Mouse (Mus musculus) CH12.LX (cell line): ENCODE data around the gene Kdelr1. TPM values are rescaled to one million over a fixed set of nuclear protein-coding genes. Genes with fewer than 3 reads are reported as not detected.

ENCODE experiments used
- DNase-seq: peaks from one replicate; pipeline ENCODE4 v3.0.0-alpha.2; 2013; ENCODE audit errors: extremely low read depth
- H3K27ac ChIP-seq: 2 replicates; pipeline ENCODE4 v1.5.1; 2012; ENCODE audit warnings: low read depth, mild to moderate bottlenecking, control low read depth, moderate library complexity; ENCODE audit not compliant: insufficient read depth
- H3K27me3 ChIP-seq: replicated peaks from 2 replicates; pipeline ENCODE3; 2012; ENCODE audit warnings: inconsistent platforms
- H3K36me3 ChIP-seq, 2 experiments: replicated peaks in 1 of 2; 2 replicates each; pipeline versions ENCODE3 to v1.6.1; 2012; ENCODE audit warnings: inconsistent platforms in 1 of 2, low read length in 1 of 2, mild to moderate bottlenecking in 1 of 2, mixed read lengths in 1 of 2, moderate library complexity in 1 of 2; ENCODE audit not compliant: control insufficient read depth in 1 of 2, insufficient read depth in 1 of 2
- H3K4me1 ChIP-seq, 2 experiments: 2 replicates each; pipeline ENCODE4 v1.6.1; 2012; ENCODE audit warnings: inconsistent platforms in 1 of 2, moderate library complexity in 1 of 2; ENCODE audit not compliant: insufficient read depth in 2 of 2, control insufficient read depth in 1 of 2
- H3K4me2 ChIP-seq: 2 replicates; pipeline ENCODE4 v1.6.1; 2012; ENCODE audit warnings: low read depth, mild to moderate bottlenecking, control low read depth; ENCODE audit not compliant: poor library complexity, insufficient read depth, severe bottlenecking
- H3K4me3 ChIP-seq, 3 experiments: fragments of 150-350 bp in 1 of 3; sonication (generic) in 1 of 3; replicated peaks in 1 of 3; 2 replicates each; pipeline versions ENCODE3 to v1.5.1; 2011 to 2012; ENCODE audit warnings: low read depth in 2 of 3, low read length in 2 of 3, mild to moderate bottlenecking in 2 of 3, moderate library complexity in 2 of 3, control low read depth in 1 of 3, improper control_type of control experiment in 1 of 3, inconsistent platforms in 1 of 3, mixed read lengths in 1 of 3; ENCODE audit not compliant: poor library complexity in 1 of 3
- H3K79me2 ChIP-seq: replicated peaks from 2 replicates; pipeline ENCODE4 v1.6.1; 2012; ENCODE audit warnings: mild to moderate bottlenecking, moderate library complexity; ENCODE audit not compliant: control insufficient read depth, poor library complexity, insufficient read depth, severe bottlenecking; ENCODE audit errors: extremely low read depth
- H3K9ac ChIP-seq: 2 replicates; pipeline ENCODE4 v1.6.1; 2012; ENCODE audit warnings: low read depth, mild to moderate bottlenecking, control low read depth, moderate library complexity; ENCODE audit not compliant: insufficient read depth
- H3K9me3 ChIP-seq: replicated peaks from 2 replicates; pipeline ENCODE3; 2012; ENCODE audit warnings: low read length, inconsistent platforms, mixed read lengths
- CHD1 ChIP-seq: IDR thresholded peaks from 2 replicates; pipeline ENCODE4 v1.6.1; 2012; ENCODE audit warnings: low read depth, low read length, improper control_type of control experiment, inconsistent platforms
- CTCF ChIP-seq, 2 experiments: IDR thresholded peaks in 1 of 2; conservative IDR thresholded peaks in 1 of 2; 2 replicates each; pipeline ENCODE4 v1.5.1; 2011 to 2012; ENCODE audit warnings: low read depth in 2 of 2, low read length in 2 of 2, improper control_type of control experiment in 1 of 2, inconsistent platforms in 1 of 2, mild to moderate bottlenecking in 1 of 2, moderate library complexity in 1 of 2
- E2F4 ChIP-seq: IDR thresholded peaks from 2 replicates; pipeline ENCODE4 v1.6.1; 2011; ENCODE audit warnings: low read depth, low read length, improper control_type of control experiment; ENCODE audit not compliant: insufficient replicate concordance
- ELF1 ChIP-seq: IDR thresholded peaks from 2 replicates; pipeline ENCODE4 v1.6.1; 2014; ENCODE audit warnings: low read depth, mild to moderate bottlenecking, inconsistent platforms, low read length, improper control_type of control experiment
- ETS1 ChIP-seq: conservative IDR thresholded peaks from 2 replicates; pipeline ENCODE4 v1.6.1; 2012; ENCODE audit warnings: low read depth, mild to moderate bottlenecking, inconsistent platforms, low read length, improper control_type of control experiment, moderate library complexity
- JUND ChIP-seq: conservative IDR thresholded peaks from 2 replicates; pipeline ENCODE4 v1.6.1; 2011; ENCODE audit warnings: low read depth, low read length, improper control_type of control experiment
- MAFK ChIP-seq: IDR thresholded peaks from 2 replicates; pipeline ENCODE4 v1.6.1; 2011; ENCODE audit warnings: low read length, improper control_type of control experiment; ENCODE audit not compliant: insufficient replicate concordance
- MAX ChIP-seq: IDR thresholded peaks from 2 replicates; pipeline ENCODE4 v1.6.1; 2011; ENCODE audit warnings: low read length, improper control_type of control experiment
- MAZ ChIP-seq: IDR thresholded peaks from 2 replicates; pipeline ENCODE4 v1.6.1; 2012; ENCODE audit warnings: low read depth, mild to moderate bottlenecking, inconsistent platforms, low read length, improper control_type of control experiment, moderate library complexity
- MEF2A ChIP-seq: IDR thresholded peaks from 2 replicates; pipeline ENCODE4 v1.6.1; 2014; ENCODE audit warnings: low read depth, mild to moderate bottlenecking, inconsistent platforms, low read length, improper control_type of control experiment, borderline replicate concordance
- MXI1 ChIP-seq: IDR thresholded peaks from 2 replicates; pipeline ENCODE4 v1.6.1; 2011; ENCODE audit warnings: mild to moderate bottlenecking, low read depth, low read length, improper control_type of control experiment
- POLR2AphosphoS2 ChIP-seq: IDR thresholded peaks from 2 replicates; pipeline ENCODE4 v1.6.1; 2011; ENCODE audit warnings: low read depth, low read length, improper control_type of control experiment
- RAD21 ChIP-seq: IDR thresholded peaks from 2 replicates; pipeline ENCODE4 v1.6.1; 2011; ENCODE audit warnings: low read depth, mild to moderate bottlenecking, low read length, improper control_type of control experiment, moderate library complexity
- RCOR1 ChIP-seq: conservative IDR thresholded peaks from 2 replicates; pipeline ENCODE4 v1.6.1; 2012; ENCODE audit warnings: low read depth, mild to moderate bottlenecking, inconsistent platforms, low read length, improper control_type of control experiment
- SMC3 ChIP-seq: IDR thresholded peaks from 2 replicates; pipeline ENCODE4 v1.6.1; 2011; ENCODE audit warnings: low read depth, low read length, improper control_type of control experiment
- TBP ChIP-seq: conservative IDR thresholded peaks from 2 replicates; pipeline ENCODE4 v1.6.1; 2011; ENCODE audit warnings: low read depth, low read length, improper control_type of control experiment
- TCF12 ChIP-seq: IDR thresholded peaks from 2 replicates; pipeline ENCODE4 v1.6.1; 2014; ENCODE audit warnings: low read depth, mild to moderate bottlenecking, inconsistent platforms, low read length, improper control_type of control experiment
- UBTF ChIP-seq: IDR thresholded peaks from 2 replicates; pipeline ENCODE4 v1.6.1; 2012; ENCODE audit warnings: low read depth, mild to moderate bottlenecking, inconsistent platforms, low read length, improper control_type of control experiment, moderate library complexity
- USF1 ChIP-seq: IDR thresholded peaks from 2 replicates; pipeline ENCODE4 v1.6.1; 2014; ENCODE audit warnings: low read depth, mild to moderate bottlenecking, inconsistent platforms, low read length, improper control_type of control experiment
- dilution Hi-C: fragments of 300-500 bp; cut with MboI; formaldehyde crosslinking; loops from 2 replicates; pipeline ENCODE4 v1.14.3; 2020; ENCODE audit warnings: low sequenced_read_pairs; ENCODE audit not compliant: extremely low pct_unique_long_range_greater_than_20kb, extremely low pct_ligation_motif_present
- in situ Hi-C: fragments of 300-500 bp; cut with MboI; formaldehyde crosslinking; loops from 3 replicates; pipeline ENCODE4 v1.14.3; 2019; ENCODE audit warnings: low sequenced_read_pairs, low pct_ligation_motif_present, low pct_unique_long_range_greater_than_20kb, mixed read lengths
- polyA plus RNA-seq: library from polyadenylated mRNA; unstranded; fragments of >175 nt; gene quantifications from 2 replicates; pipeline ENCODE4 v1.2.1, GENCODE M21; 2012; ENCODE audit warnings: low read depth; ENCODE audit not compliant: insufficient read length
- total RNA-seq, 2 experiments: library from RNA; depleted of rRNA; stranded (reverse); fragments of 300-350 nt in 1 of 2; fragments of >200 nt in 1 of 2; gene quantifications; 2 replicates each; pipeline ENCODE4 v1.2.3; 2012 to 2014

Gene Kdelr1
- total and polyA plus RNA-seq, 3 experiments: 59.7 to 80.5 (median 66.9) TPM

DNA sequence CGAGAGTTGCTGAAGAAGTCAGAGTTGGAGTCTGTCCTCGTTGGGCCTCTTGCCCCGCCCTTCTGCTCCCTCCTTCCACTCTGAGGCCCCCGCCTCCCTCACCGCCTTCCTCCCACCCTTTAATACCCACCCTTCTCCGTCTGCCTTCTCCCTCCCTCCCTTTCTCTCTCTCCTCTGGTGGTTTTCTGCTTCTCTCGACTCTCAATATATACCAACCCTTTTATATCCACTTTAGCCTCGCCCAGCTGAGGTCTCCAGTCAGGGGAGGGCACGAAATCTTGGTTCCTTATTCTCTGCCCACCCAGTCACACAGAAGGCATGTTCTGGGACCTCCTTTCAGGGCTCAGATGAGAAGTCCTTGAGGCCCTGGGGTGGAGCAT is 48.7 kb downstream of the Kdelr1 start, which contains the start of gene Emp3:
Gene Emp3 (minus strand): TSS at position 163 of the 380 bp plus-strand sequence.
- Histone ChIP-seq H3K27me3 (no peaks in the 10 kb centered on the region), H3K36me3 (peaks cover 0 to 26% of the 10 kb centered on the region in 2 experiments), H3K9ac (no peak within 1 kb of the TSS), H3K79me2 (no peaks in the 10 kb centered on the region), H3K4me3 (peak within 1 kb of the TSS; percentile 30 to 64 (median 59)), H3K9me3 (peaks cover 18% of the 10 kb centered on the region), H3K27ac (no peak within 1 kb of the TSS), H3K4me1 (peaks cover 0 to 63% of the 10 kb centered on the region in 2 experiments; a peak in 3 of 4 replicates), H3K4me2 (peak within 1 kb of the TSS; percentile 4; the same call in 1 of the 2 replicates)
- dilution Hi-C loops (no loop called here), in situ Hi-C loops (loop anchor here (10.0 kb wide), 1 partner anchor 186 kb away; no protein-coding TSS in a partner anchor)
- peak; percentile 77 for DNase-seq
- TF ChIP-seq SMC3 (no peak), MAX (no peak), RCOR1 (no peak), MEF2A (no peak), ELF1 (no peak), TCF12 (no peak), UBTF (no peak), MAFK (no peak), E2F4 (no peak), ETS1 (no peak), CHD1 (no peak), RAD21 (no peak), USF1 (no peak), MXI1 (no peak), TBP (no peak), POLR2AphosphoS2 (no peak), JUND (no peak)

DNA sequence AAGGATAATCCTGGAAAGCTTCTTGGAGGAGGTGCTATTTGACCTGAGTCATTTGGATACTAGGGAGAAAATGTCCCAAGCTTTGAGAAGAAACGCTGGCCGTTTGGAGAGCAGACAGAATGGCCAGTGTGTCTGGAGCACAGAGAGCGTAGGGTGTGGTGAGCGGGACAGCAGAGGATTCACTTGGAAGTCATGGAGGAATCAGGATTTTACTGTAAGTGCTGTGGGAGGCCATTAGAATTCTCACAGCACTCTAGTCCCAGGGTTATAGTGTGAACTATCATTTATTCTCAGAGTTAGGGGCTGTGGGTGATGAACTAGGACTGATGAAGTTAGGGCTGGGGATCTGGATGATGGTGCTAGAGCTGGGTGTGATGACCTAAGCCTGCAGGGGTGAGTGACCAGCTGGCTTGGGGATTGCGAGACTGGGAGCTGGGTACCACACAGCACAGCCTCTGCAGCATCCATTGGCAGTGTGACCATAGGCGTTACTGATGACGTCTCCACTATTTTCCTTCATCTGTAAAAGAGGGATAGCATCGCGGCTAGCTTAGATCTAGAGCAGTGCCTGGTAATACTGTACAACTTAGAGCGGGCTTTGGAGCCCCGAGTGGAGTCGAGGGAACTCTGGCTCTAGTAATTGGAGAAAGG is 49.5 kb downstream of the Kdelr1 start:
- Histone ChIP-seq H3K36me3 (peaks cover 0 to 20% of the 10 kb centered on the region in 2 experiments), H3K27ac (no peak overlapping the region), H3K27me3 (no peaks in the 10 kb centered on the region), H3K9ac (no peak overlapping the region), H3K79me2 (no peaks in the 10 kb centered on the region), H3K4me2 (no peak overlapping the region), H3K9me3 (peaks cover 18% of the 10 kb centered on the region), H3K4me3 (no peak overlapping the region), H3K4me1 (peaks cover 0 to 56% of the 10 kb centered on the region in 2 experiments; a peak in 3 of 4 replicates)
- DNase-seq: no peak
- in situ Hi-C loops (loop anchor here (10.0 kb wide), 1 partner anchor 187 kb away; no protein-coding TSS in a partner anchor), dilution Hi-C loops (no loop called here)
- TF ChIP-seq POLR2AphosphoS2 (no peak), CTCF (conservative IDR thresholded peaks at IDR 0.05 in 1 of 2, IDR thresholded peaks at IDR 0.05 in 1 of 2; ENCODE audit: low read depth in 2 of 2, low read length in 2 of 2) (no peak), RCOR1 (no peak), MAZ (no peak), MAFK (no peak), UBTF (no peak)
